Mouse (Mus musculus): ENCODE results near the gene Rps17. TPM values are rescaled to one million over a fixed set of nuclear protein-coding genes. Genes with fewer than 3 reads are reported as not detected.

The Rps17 gene
- polyA plus RNA-seq, 1 experiment from 2014 or later = 1,243 TPM

GRCm38 (mm10) chr7:81326859-81327258, 18.2 kb downstream of the Rps17 start:
- Histone ChIP-seq H3K36me3 (0 out of 2 replicates have a peak, but pooled peaks cover 4% of the 10 kb centered on the region), H3K9ac (no peak overlapping the region), H3K4me3 (replicated peaks) (no peak overlapping the region), H3K27me3 (replicated peaks) (no peaks in the 10 kb centered on the region), H3K4me1 (replicated peaks) (no peaks in the 10 kb centered on the region), H3K27ac (no peak overlapping the region), H3K9me3 (no peaks in the 10 kb centered on the region), H3K4me2 (replicated peaks) (no peak overlapping the region)
- 75% methylated on average over 6 of the region's 6 CpGs for WGBS
- peak; percentile 12; the same call in 1 of the 2 replicates for ATAC-seq

GRCm38 (mm10) chr7:81326043-81326442, 19.0 kb downstream of the Rps17 start:
- H3K9ac ChIP-seq = no peak overlapping the region
- 85% methylated on average over 12 of the region's 12 CpGs for WGBS
- H3K36me3 ChIP-seq = 0 out of 2 replicates have a peak, but pooled peaks cover 4% of the 10 kb centered on the region
- no peak overlapping the region for H3K4me3 ChIP-seq (replicated peaks)
- no peak overlapping the region for H3K4me2 ChIP-seq (replicated peaks)
- H3K27me3 ChIP-seq (replicated peaks) = no peaks in the 10 kb centered on the region
- no peak overlapping the region for H3K27ac ChIP-seq
- no peaks in the 10 kb centered on the region for H3K9me3 ChIP-seq
- H3K4me1 ChIP-seq (replicated peaks) = no peaks in the 10 kb centered on the region
- ATAC-seq = no peak

GRCm38 (mm10) chr7:81321776-81322175, 23.3 kb downstream of the Rps17 start:
- Histone ChIP-seq H3K4me2 (replicated peaks) (no peak overlapping the region), H3K9ac (no peak overlapping the region), H3K4me3 (replicated peaks) (no peak overlapping the region), H3K9me3 (no peaks in the 10 kb centered on the region), H3K27ac (no peak overlapping the region), H3K36me3 (no peaks in the 10 kb centered on the region), H3K27me3 (replicated peaks) (no peaks in the 10 kb centered on the region), H3K4me1 (replicated peaks) (no peaks in the 10 kb centered on the region)
- no peak for ATAC-seq
- WGBS = 66% methylated on average over 5 of the region's 5 CpGs

GRCm38 (mm10) chr7:81319749-81320148, 25.3 kb downstream of the Rps17 start:
- Histone ChIP-seq H3K27me3 (replicated peaks) (no peaks in the 10 kb centered on the region), H3K27ac (no peak overlapping the region), H3K9me3 (no peaks in the 10 kb centered on the region), H3K4me3 (replicated peaks) (no peak overlapping the region), H3K4me2 (replicated peaks) (no peak overlapping the region), H3K4me1 (replicated peaks) (no peaks in the 10 kb centered on the region), H3K36me3 (no peaks in the 10 kb centered on the region), H3K9ac (no peak overlapping the region)
- ATAC-seq = no peak
- WGBS = 64% methylated on average over 6 of the region's 6 CpGs

GRCm38 (mm10) chr7:81315583-81315982, 29.5 kb downstream of the Rps17 start:
- Histone ChIP-seq H3K4me2 (replicated peaks) (no peak overlapping the region), H3K4me1 (replicated peaks) (no peaks in the 10 kb centered on the region), H3K27me3 (replicated peaks) (no peaks in the 10 kb centered on the region), H3K4me3 (replicated peaks) (no peak overlapping the region), H3K27ac (no peak overlapping the region), H3K36me3 (no peaks in the 10 kb centered on the region), H3K9ac (no peak overlapping the region), H3K9me3 (no peaks in the 10 kb centered on the region)
- ATAC-seq = no peak
- WGBS = 63% methylated on average over 8 of the region's 8 CpGs

- Histone ChIP-seq H3K9ac (no peak overlapping the region), H3K4me2 (replicated peaks) (no peak overlapping the region), H3K4me1 (replicated peaks) (no peaks in the 10 kb centered on the region), H3K36me3 (no peaks in the 10 kb centered on the region), H3K4me3 (replicated peaks) (no peak overlapping the region), H3K9me3 (no peaks in the 10 kb centered on the region), H3K27me3 (replicated peaks) (no peaks in the 10 kb centered on the region), H3K27ac (no peak overlapping the region)
- ATAC-seq = no peak
These were observed 33.5 kb downstream of the Rps17 start for GRCm38 (mm10) chr7:81311581-81311980.

GRCm38 (mm10) chr7:81311130-81311529, 33.9 kb downstream of the Rps17 start:
- Histone ChIP-seq H3K4me2 (replicated peaks) (no peak overlapping the region), H3K9me3 (no peaks in the 10 kb centered on the region), H3K9ac (no peak overlapping the region), H3K4me1 (replicated peaks) (no peaks in the 10 kb centered on the region), H3K36me3 (no peaks in the 10 kb centered on the region), H3K27me3 (replicated peaks) (no peaks in the 10 kb centered on the region), H3K4me3 (replicated peaks) (no peak overlapping the region), H3K27ac (no peak overlapping the region)
- WGBS = 87% methylated on average over 1 of the region's 1 CpGs
- no peak for ATAC-seq

GRCm38 (mm10) chr7:81309247-81309646, 35.8 kb downstream of the Rps17 start:
- Histone ChIP-seq H3K9me3 (no peaks in the 10 kb centered on the region), H3K27ac (no peak overlapping the region)
- ATAC-seq = no peak

GRCm38 (mm10) chr7:81307735-81308134, 37.3 kb downstream of the Rps17 start:
- no peak for ATAC-seq
- WGBS = 81% methylated on average over 8 of the region's 8 CpGs

More at GRCm38 (mm10) chr7:81309247-81309646, 35.8 kb downstream of the Rps17 start:
- Histone ChIP-seq H3K27me3 (replicated peaks) (no peaks in the 10 kb centered on the region), H3K4me3 (replicated peaks) (no peak overlapping the region), H3K36me3 (no peaks in the 10 kb centered on the region), H3K4me2 (replicated peaks) (no peak overlapping the region), H3K4me1 (replicated peaks) (no peaks in the 10 kb centered on the region), H3K9ac (no peak overlapping the region)
- 89% methylated on average over 6 of the region's 6 CpGs for WGBS

GRCm38 (mm10) chr7:81304675-81305074, 40.4 kb downstream of the Rps17 start:
- WGBS = 82% methylated on average over 5 of the region's 5 CpGs

More at GRCm38 (mm10) chr7:81307735-81308134, 37.3 kb downstream of the Rps17 start:
- Histone ChIP-seq H3K4me2 (replicated peaks) (no peak overlapping the region), H3K4me1 (replicated peaks) (no peaks in the 10 kb centered on the region), H3K27ac (no peak overlapping the region), H3K27me3 (replicated peaks) (no peaks in the 10 kb centered on the region), H3K4me3 (replicated peaks) (no peak overlapping the region), H3K9me3 (no peaks in the 10 kb centered on the region), H3K9ac (no peak overlapping the region), H3K36me3 (no peaks in the 10 kb centered on the region)

GRCm38 (mm10) chr7:81304100-81304499, 41.0 kb downstream of the Rps17 start:
- WGBS = 74% methylated on average over 5 of the region's 5 CpGs

More at GRCm38 (mm10) chr7:81304675-81305074, 40.4 kb downstream of the Rps17 start:
- Histone ChIP-seq H3K4me1 (replicated peaks) (no peaks in the 10 kb centered on the region), H3K4me3 (replicated peaks) (no peak overlapping the region), H3K36me3 (no peaks in the 10 kb centered on the region), H3K27me3 (replicated peaks) (no peaks in the 10 kb centered on the region), H3K9me3 (no peaks in the 10 kb centered on the region), H3K27ac (no peak overlapping the region), H3K9ac (no peak overlapping the region), H3K4me2 (replicated peaks) (no peak overlapping the region)
- no peak for ATAC-seq

GRCm38 (mm10) chr7:81303682-81304081, 41.4 kb downstream of the Rps17 start:
- Histone ChIP-seq H3K27ac (no peak overlapping the region), H3K36me3 (no peaks in the 10 kb centered on the region), H3K9me3 (no peaks in the 10 kb centered on the region), H3K27me3 (replicated peaks) (no peaks in the 10 kb centered on the region), H3K4me3 (replicated peaks) (no peak overlapping the region), H3K9ac (no peak overlapping the region), H3K4me1 (replicated peaks) (no peaks in the 10 kb centered on the region), H3K4me2 (replicated peaks) (no peak overlapping the region)
- WGBS = 98% methylated on average over 2 of the region's 2 CpGs
- no peak for ATAC-seq

More at GRCm38 (mm10) chr7:81304100-81304499, 41.0 kb downstream of the Rps17 start:
- H3K27me3 ChIP-seq (replicated peaks) = no peaks in the 10 kb centered on the region
- no peaks in the 10 kb centered on the region for H3K9me3 ChIP-seq
- H3K4me3 ChIP-seq (replicated peaks) = no peak overlapping the region
- no peak overlapping the region for H3K27ac ChIP-seq
- H3K36me3 ChIP-seq = no peaks in the 10 kb centered on the region
- ATAC-seq = no peak
- no peaks in the 10 kb centered on the region for H3K4me1 ChIP-seq (replicated peaks)
- no peak overlapping the region for H3K4me2 ChIP-seq (replicated peaks)
- no peak overlapping the region for H3K9ac ChIP-seq

GRCm38 (mm10) chr7:81301323-81301722, 43.7 kb downstream of the Rps17 start:
- no peak overlapping the region for H3K27ac ChIP-seq
- 89% methylated on average over 7 of the region's 7 CpGs for WGBS
- H3K4me1 ChIP-seq (replicated peaks) = 0 out of 2 replicates have a peak, but pooled peaks cover 3% of the 10 kb centered on the region
- no peak overlapping the region for H3K4me3 ChIP-seq (replicated peaks)
- H3K4me2 ChIP-seq (replicated peaks) = no peak overlapping the region
- H3K27me3 ChIP-seq (replicated peaks) = no peaks in the 10 kb centered on the region
- no peak for ATAC-seq
- H3K9me3 ChIP-seq = no peaks in the 10 kb centered on the region
- no peak overlapping the region for H3K9ac ChIP-seq
- no peaks in the 10 kb centered on the region for H3K36me3 ChIP-seq

Data from intestine, embryonic 15.5 days (tissue).